Mouse (Mus musculus) embryonic facial prominence, embryonic 11.5 days (tissue): ENCODE results near the gene Fras1. TPM values are rescaled to one million over a fixed set of nuclear protein-coding genes. Genes with fewer than 3 reads are reported as not detected.

ENCODE experiments used
- ATAC-seq: fragments of 200-750 bp; cut with Nextera tagmentation; replicated peaks from 2 replicates; pipeline ENCODE4 v1.8.0; 2017; ENCODE audit warnings: low read depth; ENCODE audit not compliant: insufficient number of reproducible peaks, low FRiP score, low TSS enrichment
- DNase-seq: peaks from one replicate; pipeline ENCODE4 v3.0.0-alpha.2; 2015; ENCODE audit warnings: low spot score
- H3K27ac ChIP-seq: fragments of 300-500 bp; sonication (generic); replicated peaks from 2 replicates; pipeline ENCODE4 v1.5.1; 2014; ENCODE audit warnings: mild to moderate bottlenecking, low read depth, low read length, control low read depth
- H3K27me3 ChIP-seq: fragments of 300-500 bp; sonication (generic); 2 replicates; pipeline ENCODE4 v1.6.1; 2014; ENCODE audit warnings: mild to moderate bottlenecking, low read length, moderate library complexity, mixed read lengths; ENCODE audit not compliant: control insufficient read depth, insufficient read depth
- H3K36me3 ChIP-seq: fragments of 300-500 bp; sonication (generic); replicated peaks from 2 replicates; pipeline ENCODE4 v1.6.1; 2014; ENCODE audit warnings: low read depth, mild to moderate bottlenecking, low read length, moderate library complexity, mixed read lengths; ENCODE audit not compliant: control insufficient read depth, insufficient read depth
- H3K4me1 ChIP-seq: fragments of 300-500 bp; sonication (generic); 2 replicates; pipeline ENCODE4 v1.6.1; 2014; ENCODE audit warnings: low read length, mixed read lengths; ENCODE audit not compliant: control insufficient read depth, insufficient read depth
- H3K4me2 ChIP-seq: fragments of 300-500 bp; sonication (generic); 2 replicates; pipeline ENCODE4 v1.6.1; 2014; ENCODE audit warnings: low read depth, mild to moderate bottlenecking, control low read depth, low read length, moderate library complexity
- H3K4me3 ChIP-seq: fragments of 300-500 bp; sonication (generic); 2 replicates; pipeline ENCODE4 v1.5.1; 2014; ENCODE audit warnings: low read depth, low read length, control low read depth
- H3K9ac ChIP-seq: fragments of 300-500 bp; sonication (generic); replicated peaks from 2 replicates; pipeline ENCODE4 v1.6.1; 2014; ENCODE audit warnings: mild to moderate bottlenecking, control low read depth, low read length
- H3K9me3 ChIP-seq: fragments of 300-500 bp; sonication (generic); replicated peaks from 2 replicates; pipeline ENCODE4 v1.6.1; 2016; ENCODE audit warnings: mild to moderate bottlenecking, low read length, inconsistent platforms, mixed read lengths; ENCODE audit not compliant: control insufficient read depth
- WGBS: fragments of 180-500 bp; shearing (Covaris S2); extraction: QIAGEN DNeasy Blood & Tissue Kit; methylation state at CpG from one replicate; pipeline ENCODE4 v1.1.7; 2014; 5-methylcytosine and 5-hydroxymethylcytosine counted together
- polyA plus RNA-seq: library from polyadenylated mRNA; unstranded; fragments of >200 nt; fragmentation: Nextera tagmentation; extraction: Ambion mirVana; gene quantifications from 2 replicates; pipeline ENCODE4 v1.2.1, GENCODE M21; 2014

Fras1 gene
- polyA plus RNA-seq, 1 experiment from 2014 or later = 15.3 TPM

DNA sequence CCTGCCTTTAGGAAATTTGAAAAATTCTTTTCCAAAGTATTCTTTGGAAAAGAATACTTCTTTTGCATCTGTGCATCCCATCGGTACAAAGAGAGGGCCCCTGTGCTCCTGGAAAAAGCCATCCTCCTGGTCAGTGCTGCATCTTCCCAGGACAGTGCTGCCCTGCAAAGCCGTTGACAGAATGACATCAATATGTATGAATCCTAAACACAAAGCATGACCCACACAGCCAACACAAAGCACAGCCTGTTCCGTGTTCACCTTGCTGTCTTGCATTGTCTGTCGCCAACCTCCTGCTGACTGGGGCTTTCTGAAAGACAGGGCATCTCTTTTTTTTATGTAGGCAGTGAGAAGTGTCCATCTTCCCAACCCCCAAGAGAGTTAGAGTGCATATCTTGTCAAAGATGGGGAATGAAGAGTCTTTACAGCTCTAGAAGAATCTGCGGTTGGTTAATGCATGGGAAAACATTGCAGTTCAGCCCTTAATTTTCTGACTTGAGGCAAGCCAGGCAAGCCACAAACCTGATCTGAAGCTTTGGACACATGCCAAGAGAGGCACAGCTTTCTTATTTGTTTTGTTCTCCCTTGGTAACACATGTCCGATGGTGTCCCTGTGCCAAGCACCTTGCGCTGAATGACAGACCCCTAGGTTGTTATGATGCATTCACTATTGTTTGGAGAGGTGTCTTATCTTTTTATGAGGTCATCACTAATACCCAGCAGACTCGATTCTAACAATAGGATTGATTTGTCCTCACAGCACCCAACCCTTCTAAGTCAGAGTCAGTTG lies 373.6 kb downstream of the Fras1 start:
- Histone ChIP-seq H3K4me3 (no peak overlapping the region), H3K4me2 (no peak overlapping the region), H3K9me3 (no peaks in the 10 kb centered on the region), H3K36me3 (no peaks in the 10 kb centered on the region), H3K9ac (no peak overlapping the region), H3K4me1 (no peaks in the 10 kb centered on the region), H3K27me3 (no peaks in the 10 kb centered on the region), H3K27ac (no peak overlapping the region)
- DNase-seq (no peak), ATAC-seq (no peak)
- WGBS = 83% methylated on average over 8 of the region's 8 CpGs

DNA sequence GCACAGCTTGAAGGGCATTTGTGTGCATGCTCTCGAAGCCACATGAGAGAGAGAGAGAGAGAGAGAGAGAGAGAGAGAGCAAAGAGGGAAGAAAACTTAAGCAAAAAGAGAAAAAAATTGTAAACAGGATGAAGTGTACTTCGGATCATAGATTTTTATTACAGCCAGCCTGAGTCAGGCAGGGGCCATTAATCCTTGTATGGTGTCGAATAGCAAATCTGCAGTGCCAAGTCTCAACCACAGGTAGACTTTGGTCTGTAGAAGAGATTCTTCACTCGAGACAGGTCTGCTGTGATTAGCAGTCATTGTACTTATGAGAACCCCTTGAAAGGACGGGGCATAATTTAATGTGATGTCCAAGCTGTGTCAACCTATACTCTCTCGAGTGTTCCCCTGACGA lies 383.9 kb downstream of the Fras1 start:
- no peak overlapping the region for H3K27ac ChIP-seq
- H3K9me3 ChIP-seq = no peaks in the 10 kb centered on the region
- H3K4me2 ChIP-seq = no peak overlapping the region
- no peak overlapping the region for H3K9ac ChIP-seq
- H3K4me1 ChIP-seq = no peaks in the 10 kb centered on the region
- DNase-seq (no peak), ATAC-seq (no peak)
- H3K36me3 ChIP-seq = no peaks in the 10 kb centered on the region
- H3K4me3 ChIP-seq = no peak overlapping the region
- H3K27me3 ChIP-seq = no peaks in the 10 kb centered on the region
- WGBS = 87% methylated on average over 7 of the region's 7 CpGs

DNA sequence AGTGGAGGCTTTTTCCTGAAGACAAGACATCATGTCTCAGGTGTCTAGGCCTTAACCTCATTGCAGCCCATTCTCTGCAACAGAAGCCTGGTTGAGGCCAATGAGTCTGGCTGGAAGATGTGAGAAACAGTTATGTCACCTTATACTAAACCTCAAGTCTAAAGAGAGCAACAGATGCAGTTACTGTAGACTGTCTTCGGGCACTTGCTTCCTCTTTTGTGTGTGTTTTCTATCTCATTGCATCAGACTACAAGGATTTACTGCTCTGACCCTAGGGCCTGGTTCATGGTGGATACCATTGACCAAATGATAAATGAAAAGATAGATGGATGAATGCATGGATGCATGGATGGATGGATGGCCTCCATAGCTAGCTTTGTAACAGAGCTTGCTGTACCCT lies 388.3 kb downstream of the Fras1 start:
- H3K4me1 ChIP-seq = no peaks in the 10 kb centered on the region
- H3K4me3 ChIP-seq = no peak overlapping the region
- H3K9me3 ChIP-seq = no peaks in the 10 kb centered on the region
- H3K36me3 ChIP-seq = no peaks in the 10 kb centered on the region
- H3K27ac ChIP-seq = no peak overlapping the region
- no peaks in the 10 kb centered on the region for H3K27me3 ChIP-seq
- no peak overlapping the region for H3K4me2 ChIP-seq
- DNase-seq = no peak
- ATAC-seq = no peak
- WGBS = 94% methylated on average over 1 of the region's 1 CpGs
- no peak overlapping the region for H3K9ac ChIP-seq

DNA sequence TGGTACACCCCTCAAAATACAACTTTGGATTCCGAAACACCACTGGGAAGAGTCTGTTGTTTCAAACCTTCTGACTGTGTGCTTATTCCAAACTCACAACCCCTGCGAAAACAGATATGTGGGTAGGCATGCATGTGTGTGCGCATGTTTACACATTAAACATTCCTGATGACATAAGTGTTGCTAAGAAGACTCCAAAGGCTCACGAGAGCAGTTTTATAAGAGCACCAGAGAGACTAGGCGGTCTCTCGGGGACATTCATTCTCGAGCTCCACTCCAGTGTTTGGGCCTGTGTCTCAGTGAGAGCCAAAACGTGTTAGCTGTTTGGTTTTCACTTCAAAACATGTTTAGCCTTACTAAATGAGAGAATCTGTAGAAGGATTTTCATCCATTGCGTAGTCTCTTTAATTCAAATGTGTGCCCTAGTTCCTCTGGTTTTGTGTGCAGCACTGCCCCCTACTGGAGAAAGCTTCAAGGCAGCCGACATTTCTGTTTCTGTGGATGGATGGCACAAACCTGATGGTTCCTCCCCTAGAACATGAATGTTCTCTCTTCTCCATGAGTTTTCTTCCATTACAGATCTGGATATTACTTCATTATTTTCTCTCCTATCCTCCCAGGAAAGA lies 395.2 kb downstream of the Fras1 start:
- H3K27me3 ChIP-seq = no peaks in the 10 kb centered on the region
- 67% methylated on average over 10 of the region's 10 CpGs for WGBS
- ATAC-seq = no peak
- no peak overlapping the region for H3K4me3 ChIP-seq
- H3K36me3 ChIP-seq = no peaks in the 10 kb centered on the region
- no peak overlapping the region for H3K4me2 ChIP-seq
- no peaks in the 10 kb centered on the region for H3K9me3 ChIP-seq
- peak; percentile 82 for DNase-seq
- no peak overlapping the region for H3K27ac ChIP-seq
- no peak overlapping the region for H3K9ac ChIP-seq
- H3K4me1 ChIP-seq = no peaks in the 10 kb centered on the region

DNA sequence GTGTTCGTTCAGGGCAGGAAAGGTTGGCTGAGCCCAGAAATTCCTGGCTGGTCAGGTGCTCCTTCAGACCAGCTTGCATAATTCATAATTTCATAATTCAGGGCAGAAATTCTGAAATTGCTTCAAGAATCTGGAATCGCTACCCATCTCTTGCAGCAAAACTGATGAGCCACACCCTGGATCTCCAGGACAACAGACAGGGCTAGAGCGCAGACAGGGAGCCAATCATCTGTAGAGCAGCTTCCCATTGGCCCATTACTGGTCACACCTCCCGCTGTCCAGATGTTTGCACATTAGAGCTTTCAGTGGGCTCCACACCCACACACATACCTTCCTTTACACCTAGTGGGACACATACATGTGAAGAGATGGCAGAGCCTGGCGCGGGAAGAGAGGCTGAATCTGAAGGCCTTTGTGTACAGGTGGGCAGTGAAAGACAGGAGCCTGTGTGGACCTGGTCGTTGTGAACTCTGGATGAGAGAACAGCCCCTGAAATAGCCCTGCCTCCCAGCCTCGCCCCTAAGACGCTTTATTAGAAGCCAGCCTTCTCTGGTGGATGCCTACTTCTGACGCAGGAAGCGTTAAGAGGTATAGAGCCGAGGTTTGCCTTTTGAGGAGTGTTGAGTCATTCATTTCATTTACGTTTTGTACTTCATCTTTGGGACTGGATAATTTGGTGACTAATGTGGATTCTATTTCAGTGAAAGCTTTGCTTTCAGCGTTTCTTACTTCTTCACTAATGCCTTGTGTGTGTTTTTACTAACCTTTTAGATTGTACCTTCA lies 409.9 kb downstream of the Fras1 start:
- H3K27ac ChIP-seq = no peak overlapping the region
- WGBS = 80% methylated on average over 14 of the region's 14 CpGs
- no peak overlapping the region for H3K9ac ChIP-seq
- H3K4me1 ChIP-seq = no peaks in the 10 kb centered on the region
- DNase-seq (no peak), ATAC-seq (no peak)
- H3K9me3 ChIP-seq = no peaks in the 10 kb centered on the region
- H3K4me3 ChIP-seq = no peak overlapping the region
- no peaks in the 10 kb centered on the region for H3K36me3 ChIP-seq
- H3K4me2 ChIP-seq = no peak overlapping the region
- H3K27me3 ChIP-seq = no peaks in the 10 kb centered on the region

- Histone ChIP-seq H3K4me3 (no peak overlapping the region), H3K9me3 (no peaks in the 10 kb centered on the region), H3K9ac (no peak overlapping the region), H3K27ac (no peak overlapping the region), H3K27me3 (no peaks in the 10 kb centered on the region), H3K36me3 (no peaks in the 10 kb centered on the region), H3K4me1 (no peaks in the 10 kb centered on the region), H3K4me2 (no peak overlapping the region)
- DNase-seq = no peak
- whole genome bisulfite sequencing = 94% methylated on average over 5 of the region's 5 CpGs
- no peak for ATAC-seq
Measured at GRCm38 (mm10) chr5:96785096-96785495, 411.3 kb downstream of the Fras1 start.

DNA sequence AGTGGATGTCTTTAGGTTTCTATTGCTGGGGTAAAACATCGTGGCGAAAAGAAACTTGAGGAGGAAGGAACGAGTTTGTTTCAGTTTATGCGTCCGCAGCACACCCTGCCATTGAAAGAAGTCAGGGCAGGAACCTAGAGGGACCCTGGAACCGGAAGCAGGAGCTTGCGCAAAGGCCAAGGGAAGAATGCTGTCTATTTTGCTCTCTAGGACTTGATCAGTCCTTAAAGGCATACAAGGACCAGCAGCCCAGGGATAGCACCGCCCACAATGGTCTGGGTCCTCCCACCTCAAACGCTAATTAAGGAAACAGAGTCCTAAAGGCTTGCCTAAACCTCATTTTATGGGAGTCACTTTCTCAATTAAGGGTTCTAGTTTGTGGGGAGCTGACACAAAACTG lies 418.7 kb downstream of the Fras1 start:
- DNase-seq (no peak), ATAC-seq (no peak)
- no peak overlapping the region for H3K9ac ChIP-seq
- no peaks in the 10 kb centered on the region for H3K27me3 ChIP-seq
- H3K4me2 ChIP-seq = no peak overlapping the region
- H3K4me1 ChIP-seq = no peaks in the 10 kb centered on the region
- H3K4me3 ChIP-seq = no peak overlapping the region
- 66% methylated on average over 9 of the region's 9 CpGs for WGBS
- no peak overlapping the region for H3K27ac ChIP-seq
- no peaks in the 10 kb centered on the region for H3K36me3 ChIP-seq
- H3K9me3 ChIP-seq = no peaks in the 10 kb centered on the region
